Mouse (Mus musculus) embryonic fibroblast, embryonic 13.5 days (primary cell): ENCODE results near the gene Fam89b. TPM values are rescaled to one million over a fixed set of nuclear protein-coding genes. Genes with fewer than 3 reads are reported as not detected.

Experiments
- H3K27ac ChIP-seq: 2 replicates; pipeline ENCODE4 v1.5.1; 2012; ENCODE audit warnings: low read length, control low read depth, inconsistent platforms; ENCODE audit not compliant: insufficient read depth
- H3K4me1 ChIP-seq: 2 replicates; pipeline ENCODE4 v1.6.1; 2011; ENCODE audit warnings: low read length; ENCODE audit not compliant: control insufficient read depth, insufficient read depth
- H3K4me3 ChIP-seq: 2 replicates; pipeline ENCODE4 v1.5.1; 2011; ENCODE audit warnings: mild to moderate bottlenecking, control low read depth, low read length; ENCODE audit not compliant: insufficient read depth
- CTCF ChIP-seq: IDR thresholded peaks from 2 replicates; pipeline ENCODE4 v1.5.1; 2011; ENCODE audit warnings: mild to moderate bottlenecking, control low read depth, low read length, moderate library complexity, borderline replicate concordance; ENCODE audit not compliant: insufficient read depth
- POLR2A ChIP-seq: IDR thresholded peaks from 2 replicates; pipeline ENCODE4 v1.6.1; 2011; ENCODE audit warnings: low read depth, mild to moderate bottlenecking, control low read depth, low read length, moderate library complexity
- polyA plus RNA-seq: library from polyadenylated mRNA; stranded (reverse); fragments of >200 nt; gene quantifications from 2 replicates; pipeline ENCODE4 v1.2.4, GENCODE M21; 2011; ENCODE audit warnings: low read depth; ENCODE audit not compliant: missing spikeins, insufficient read length

Fam89b gene
- polyA plus RNA-seq, 1 experiment, result 54.8 TPM

GRCm38 (mm10) chr19:5685861-5686260, 43.6 kb downstream of the Fam89b start:
- Histone ChIP-seq H3K27ac (no peak overlapping the region), H3K4me3 (no peak overlapping the region), H3K4me1 (0 out of 2 replicates have a peak, but pooled peaks cover 5% of the 10 kb centered on the region)
- TF ChIP-seq POLR2A (no peak), CTCF (no peak)

GRCm38 (mm10) chr19:5685431-5685830, 44.0 kb downstream of the Fam89b start:
- no peak overlapping the region for H3K4me3 ChIP-seq
- H3K4me1 ChIP-seq, result 0 out of 2 replicates have a peak, but pooled peaks cover 5% of the 10 kb centered on the region
- TF ChIP-seq CTCF (no peak), POLR2A (no peak)
- H3K27ac ChIP-seq, result no peak overlapping the region

- H3K27ac ChIP-seq, result no peak overlapping the region
- TF ChIP-seq CTCF (no peak), POLR2A (no peak)
- 0 out of 2 replicates have a peak, but pooled peaks cover 5% of the 10 kb centered on the region for H3K4me1 ChIP-seq
- H3K4me3 ChIP-seq, result no peak overlapping the region
These were observed 44.5 kb downstream of the Fam89b start for GRCm38 (mm10) chr19:5684985-5685384.

GRCm38 (mm10) chr19:5684236-5684635, 45.2 kb downstream of the Fam89b start:
- H3K4me3 ChIP-seq, result no peak overlapping the region
- 0 out of 2 replicates have a peak, but pooled peaks cover 5% of the 10 kb centered on the region for H3K4me1 ChIP-seq
- TF ChIP-seq POLR2A, result no peak
- TF ChIP-seq CTCF, result no peak
- H3K27ac ChIP-seq, result no peak overlapping the region

- Histone ChIP-seq H3K4me3 (no peak overlapping the region), H3K4me1 (no peaks in the 10 kb centered on the region), H3K27ac (no peak overlapping the region)
- TF ChIP-seq POLR2A (no peak), CTCF (no peak)
These were observed 49.0 kb downstream of the Fam89b start for GRCm38 (mm10) chr19:5680432-5680831.

Other genes starting within 250 kb of the Fam89b start
- 21.8 and 27.1 TPM in 2 replicates for gene Mus81, start 241.3 kb downstream of the Fam89b start, polyA plus RNA-seq
- 1,890 and 1,995 TPM in 2 replicates for gene Cfl1, start 239.2 kb downstream of the Fam89b start, polyA plus RNA-seq
- 0.97 and 1.4 TPM in 2 replicates for gene 1700020D05Rik, start 225.9 kb downstream of the Fam89b start, polyA plus RNA-seq
- 8.7 and 18.4 TPM in 2 replicates for gene Snx32, start 219.1 kb downstream of the Fam89b start, polyA plus RNA-seq
- gene Ovol1, start 169.0 kb downstream of the Fam89b start, polyA plus RNA-seq, result not detected in 2 replicates
- 3.1 and 3.2 TPM in 2 replicates for gene Ap5b1, start 161.6 kb downstream of the Fam89b start, polyA plus RNA-seq
- 36.9 and 38.5 TPM in 2 replicates for gene Rnaseh2c, start 127.8 kb downstream of the Fam89b start, polyA plus RNA-seq
- gene Kat5, start 119.4 kb downstream of the Fam89b start, polyA plus RNA-seq, result 41.4 and 46.4 TPM in 2 replicates
- gene Rela, start 92.2 kb downstream of the Fam89b start, polyA plus RNA-seq, result 53.6 and 62.3 TPM in 2 replicates
- gene Sipa1, start 65.9 kb downstream of the Fam89b start, polyA plus RNA-seq, result 16.7 and 19.1 TPM in 2 replicates
- 9.3 and 14.2 TPM in 2 replicates for gene Map3k11, start 40.9 kb downstream of the Fam89b start, polyA plus RNA-seq
- gene Pcnx3, start 40.7 kb downstream of the Fam89b start, polyA plus RNA-seq, result 43.0 and 48.4 TPM in 2 replicates
- gene Kcnk7, start 25.3 kb downstream of the Fam89b start, polyA plus RNA-seq, result not detected in 2 replicates
- 62.8 and 86.1 TPM in 2 replicates for gene Ehbp1l1, start 3.3 kb downstream of the Fam89b start, polyA plus RNA-seq
- gene Ltbp3, start 11.3 kb upstream of the Fam89b start, polyA plus RNA-seq, result 119 and 136 TPM in 2 replicates
- 78.4 and 83.1 TPM in 2 replicates for gene Scyl1, start 41.8 kb upstream of the Fam89b start, polyA plus RNA-seq
- gene Frmd8, start 145.6 kb upstream of the Fam89b start, polyA plus RNA-seq, result 24.9 and 35.7 TPM in 2 replicates
- gene Slc25a45, start 148.2 kb upstream of the Fam89b start, polyA plus RNA-seq, result 1.3 and 3.5 TPM in 2 replicates
- 0.60 and 1.5 TPM in 2 replicates for gene Tigd3, start 164.5 kb upstream of the Fam89b start, polyA plus RNA-seq
- gene Dpf2, start 183.4 kb upstream of the Fam89b start, polyA plus RNA-seq, result 94.7 and 135 TPM in 2 replicates
- gene Cdc42ep2, start 195.2 kb upstream of the Fam89b start, polyA plus RNA-seq, result 10.4 and 12.1 TPM in 2 replicates
- 19.7 and 29.7 TPM in 2 replicates for gene Pola2, start 234.5 kb upstream of the Fam89b start, polyA plus RNA-seq